Mouse (Mus musculus) heart, adult 11 months (tissue): ENCODE data around the gene Cdk13.

Source experiments
- DNase-seq: peaks from one replicate; pipeline ENCODE4 v3.0.0; 2022

Gene Cdk13

DNA sequence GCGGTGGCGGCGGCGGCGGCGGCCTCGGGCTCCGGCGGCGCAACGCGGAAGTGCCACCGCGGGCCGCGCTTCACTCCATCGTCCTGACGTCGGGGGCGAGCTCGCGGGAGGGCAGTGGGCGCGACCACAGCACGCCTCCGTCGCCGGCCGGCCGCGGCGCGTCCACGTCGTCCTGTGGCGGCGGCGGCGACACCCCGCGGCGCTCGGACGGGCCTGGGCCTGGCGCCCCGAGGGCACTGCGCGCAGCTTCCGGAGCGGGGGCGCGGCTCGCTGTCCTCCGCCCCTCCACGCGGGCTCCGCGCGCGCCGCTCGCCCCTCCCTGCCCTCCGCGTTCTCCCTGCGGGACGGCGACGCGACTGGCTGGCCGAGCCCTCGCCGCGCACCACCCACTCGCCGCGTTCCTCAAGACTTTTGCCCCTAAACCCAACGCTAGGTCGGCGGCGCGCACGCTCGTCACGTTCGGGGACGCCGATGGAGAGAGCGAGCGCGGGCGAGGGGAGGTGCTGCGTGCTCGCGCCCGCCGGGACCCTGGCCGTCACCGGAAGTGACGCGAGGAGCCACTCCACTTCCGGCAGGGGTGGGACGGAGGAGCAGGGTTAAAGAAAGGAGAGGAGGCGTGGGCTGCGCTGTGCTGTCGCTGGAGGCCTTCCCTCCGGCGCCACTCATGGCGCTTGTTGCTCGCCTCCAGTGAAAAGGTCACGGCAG, at the start of gene Cdk13:
TSS of gene Cdk13 (minus strand) at position 189 of the 705 bp plus-strand sequence.
- DNase-seq: peak; percentile 100

DNA sequence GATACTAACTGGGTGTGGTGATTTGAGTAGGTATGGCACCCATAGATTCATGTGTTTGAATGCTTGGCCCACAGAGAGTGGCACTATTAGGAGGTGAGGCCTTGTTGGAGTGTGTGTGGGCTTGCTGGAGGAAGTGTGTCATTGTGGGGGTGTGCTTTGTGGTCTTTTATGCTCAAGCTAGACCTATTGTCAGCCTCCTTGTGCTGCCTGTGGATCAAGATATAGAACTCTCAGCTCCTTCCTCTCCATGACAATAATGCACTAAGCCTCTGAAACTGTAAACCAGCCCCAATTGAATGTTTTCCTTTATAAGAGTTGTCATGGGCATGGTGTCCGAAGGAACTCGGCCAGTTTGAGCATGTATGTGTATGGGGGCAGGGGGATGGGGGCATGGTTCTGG, 38.4 kb upstream of the Cdk13 start:
- DNase-seq: no peak

DNA sequence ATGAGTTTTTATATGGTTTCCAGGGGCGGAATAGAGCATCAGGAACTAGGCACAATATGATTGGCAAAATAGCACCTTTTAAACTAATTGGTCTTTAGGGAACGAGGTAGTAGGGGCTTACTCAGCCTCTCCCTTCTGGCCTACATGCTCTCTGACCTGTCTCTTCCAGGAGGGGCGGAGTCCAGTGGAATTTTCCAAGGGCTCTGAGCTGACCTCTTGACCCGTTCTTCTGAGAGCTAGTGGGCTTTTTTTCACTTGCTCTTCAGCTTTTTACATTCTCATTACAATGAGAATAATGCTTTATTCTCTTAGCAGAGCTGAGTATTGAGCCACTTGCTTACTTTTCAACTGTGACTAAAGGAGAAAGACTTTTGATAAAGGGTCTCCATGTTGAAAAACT, 37.9 kb upstream of the Cdk13 start:
- DNase-seq: no peak

DNA sequence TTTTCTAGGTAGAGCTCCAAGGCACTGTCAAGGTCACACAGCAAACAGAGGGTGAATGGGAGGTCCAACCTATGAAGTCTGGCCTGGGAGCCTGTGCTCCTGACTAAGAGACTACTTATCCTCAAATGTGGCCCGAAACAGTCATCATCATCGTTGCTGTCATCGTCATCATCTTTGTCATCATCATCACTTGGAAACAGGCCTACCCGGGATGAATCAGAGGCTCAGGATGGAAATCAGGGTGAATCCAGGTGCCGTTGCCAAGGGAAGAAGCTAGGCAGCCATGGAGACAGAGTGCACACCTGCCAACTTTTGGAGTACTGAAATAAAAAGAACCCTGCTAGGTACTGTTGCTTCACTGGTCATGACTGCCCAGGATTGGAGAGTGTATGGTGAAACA, 34.2 kb upstream of the Cdk13 start:
- no peak for DNase-seq

DNA sequence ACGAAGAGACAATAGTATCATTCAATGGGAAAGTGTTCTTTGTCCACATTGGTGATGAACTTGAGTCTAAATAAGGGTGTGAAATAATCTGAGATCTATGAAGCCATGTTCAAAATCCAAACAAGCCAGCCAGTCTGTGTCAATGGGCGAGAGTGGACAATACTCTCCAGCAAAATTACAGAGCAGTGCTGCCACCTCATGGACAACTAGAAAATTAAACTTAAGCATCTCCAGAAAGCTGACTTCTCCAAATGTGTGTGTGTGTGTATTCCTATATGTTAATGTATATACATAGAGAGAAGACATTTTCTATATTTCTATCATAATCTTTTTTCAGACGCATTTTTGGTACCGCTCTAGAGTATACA, 33.6 kb upstream of the Cdk13 start:
- no peak for DNase-seq

DNA sequence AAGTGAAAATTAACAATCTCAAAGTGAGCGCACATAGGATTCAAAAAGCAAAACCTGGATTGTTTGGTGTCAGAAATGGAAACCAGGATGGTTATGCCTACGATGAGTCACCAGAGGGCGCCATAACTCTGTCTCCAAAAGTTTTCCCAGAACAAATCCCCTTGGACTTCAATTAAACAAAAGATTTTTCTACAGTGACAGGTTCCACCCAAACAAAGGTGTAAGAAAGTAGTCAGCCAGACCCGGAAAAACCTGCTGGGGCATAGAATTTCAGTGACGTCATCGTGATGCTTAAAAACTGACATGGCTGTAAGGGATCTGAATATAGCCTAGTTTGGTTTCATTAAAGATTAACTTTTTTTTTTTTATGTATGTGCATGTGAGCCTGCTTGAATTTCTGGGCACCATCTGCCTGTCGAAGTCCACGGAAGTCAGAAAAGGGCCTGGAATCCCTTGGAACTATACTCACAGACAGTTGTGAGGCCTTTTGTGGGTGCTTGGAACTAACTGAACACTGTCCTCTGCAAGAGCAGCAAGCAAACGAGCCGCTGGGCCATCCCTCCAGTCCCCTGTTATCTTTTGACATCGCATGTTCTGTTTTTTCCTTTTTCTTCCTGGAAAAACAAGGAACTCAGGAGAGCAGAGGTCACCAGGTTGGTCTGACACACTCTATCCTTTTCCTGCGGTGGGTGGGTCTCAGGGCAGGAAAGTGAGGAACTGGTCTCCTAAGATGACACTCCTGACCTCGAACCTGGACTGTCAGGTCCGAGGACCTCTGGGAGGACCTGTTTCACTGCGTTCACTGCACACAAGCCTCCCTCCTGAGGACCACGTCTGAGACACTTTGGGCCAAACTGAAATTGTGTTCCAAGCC, 33.0 kb upstream of the Cdk13 start:
- peak; percentile 75 for DNase-seq

DNA sequence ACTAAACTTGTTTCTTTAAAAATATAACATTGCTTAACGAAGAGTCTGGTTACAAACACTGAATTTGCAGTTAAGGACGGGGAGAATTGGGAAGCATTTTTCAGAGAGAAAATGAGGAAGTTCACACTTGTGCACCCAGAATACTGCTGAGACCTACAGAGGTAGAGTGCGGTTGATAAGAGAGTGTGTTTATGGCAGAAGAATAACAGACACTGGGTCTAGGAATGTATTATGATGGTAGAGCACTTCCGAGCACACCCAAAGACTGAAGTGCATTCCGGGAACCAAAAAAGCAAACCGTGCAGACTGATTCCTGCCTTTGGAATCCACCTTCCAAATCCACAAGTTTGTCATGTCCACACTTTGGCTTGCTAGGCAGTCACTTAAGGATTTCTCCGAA, 31.9 kb upstream of the Cdk13 start:
- no peak for DNase-seq

DNA sequence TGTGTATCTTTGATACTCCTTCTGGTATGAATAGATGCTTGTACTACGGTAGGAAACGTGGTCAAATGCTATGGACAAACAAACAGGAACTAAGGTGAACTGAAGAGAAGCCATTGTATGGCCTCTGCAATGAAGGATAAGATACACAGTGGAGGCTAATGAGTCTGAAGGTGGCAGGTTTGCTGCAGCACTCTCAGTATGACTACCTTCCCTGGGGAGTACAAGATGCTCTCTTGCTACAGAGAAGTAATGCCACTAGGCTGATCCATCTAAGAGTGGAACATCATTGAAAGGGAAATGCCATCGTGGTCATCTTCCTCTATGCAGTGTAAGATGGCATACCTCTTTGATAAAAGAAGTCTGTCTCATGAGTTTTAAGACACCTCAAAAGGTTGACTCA, 28.0 kb upstream of the Cdk13 start:
- DNase-seq: no peak

DNA sequence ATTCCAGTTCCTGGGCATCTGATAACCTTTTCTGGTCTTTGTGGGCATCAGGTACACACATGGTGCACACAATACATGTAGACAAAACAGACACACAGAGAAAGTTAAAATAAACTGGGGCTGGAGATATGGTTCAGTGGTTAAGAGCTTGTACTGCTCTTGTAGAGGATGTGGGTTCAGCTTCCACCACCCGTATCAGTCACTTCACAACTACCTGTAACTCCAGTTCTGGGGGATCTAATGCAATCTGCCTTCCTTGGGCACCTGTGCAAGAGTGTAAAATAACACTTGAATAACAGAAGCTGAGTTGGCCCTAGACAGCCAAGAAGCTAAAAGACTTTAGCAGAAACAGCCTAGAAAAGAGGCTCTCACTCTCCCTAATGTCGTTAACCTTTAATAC, 12.3 kb upstream of the Cdk13 start:
- DNase-seq: peak; percentile 70

DNA sequence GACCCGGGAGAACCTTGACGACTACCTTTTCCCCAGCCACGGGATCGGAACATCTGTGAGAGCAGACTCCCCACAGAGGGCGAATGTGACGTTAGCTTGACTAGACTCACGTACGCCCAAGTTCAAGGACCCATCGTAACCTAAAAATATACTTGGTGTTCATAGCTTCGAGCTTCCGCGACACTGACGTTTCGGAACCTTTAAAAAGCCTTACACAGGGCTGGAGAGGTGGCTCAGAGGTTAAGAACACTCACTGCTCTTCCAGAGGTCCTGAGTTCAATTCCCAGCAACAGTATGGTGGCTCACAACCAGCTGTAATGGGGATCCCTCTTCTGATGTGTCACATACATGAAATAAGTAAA, 698 bp upstream of the Cdk13 start:
- no peak for DNase-seq

DNA sequence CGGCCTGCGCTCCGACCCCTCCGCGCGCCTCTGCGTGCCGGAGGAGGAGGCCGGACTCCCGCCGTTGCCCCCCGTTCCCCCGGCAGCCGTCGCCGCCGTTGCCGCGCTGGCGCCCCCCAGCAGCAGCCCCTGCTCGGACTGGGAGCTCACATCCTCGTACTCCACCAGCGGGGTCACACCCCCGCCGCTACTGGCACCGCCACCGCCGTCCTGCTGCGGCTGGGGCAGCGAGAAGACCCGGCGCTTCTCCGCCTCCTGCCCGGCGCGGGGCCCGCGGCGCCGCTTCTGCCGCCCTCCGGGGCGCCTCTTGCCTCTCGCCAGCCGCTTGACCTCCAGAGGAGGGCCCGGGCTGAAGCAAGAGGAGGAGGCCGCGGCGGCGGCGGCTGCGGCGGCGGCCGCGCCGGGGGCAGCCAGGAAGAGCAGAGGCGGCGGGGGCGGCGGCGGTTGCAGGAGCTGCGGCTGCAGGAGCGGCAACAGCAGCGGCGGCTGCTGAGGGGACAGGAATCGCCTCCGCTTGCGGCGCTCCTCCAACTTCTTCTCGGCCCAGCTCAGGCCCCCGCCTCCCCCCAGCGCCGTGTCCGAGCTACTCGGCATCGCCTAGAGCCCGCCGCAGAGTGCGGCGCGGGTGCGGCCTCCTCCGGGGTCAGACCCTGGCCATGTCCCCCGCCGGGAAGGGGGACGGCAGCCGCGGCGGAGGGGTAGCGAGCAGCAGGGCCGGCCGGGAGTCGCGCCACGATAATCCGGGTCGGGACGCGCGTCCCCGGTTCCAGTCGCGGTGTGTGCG, 647 bp downstream of the Cdk13 start:
- DNase-seq: peak; percentile 97

DNA sequence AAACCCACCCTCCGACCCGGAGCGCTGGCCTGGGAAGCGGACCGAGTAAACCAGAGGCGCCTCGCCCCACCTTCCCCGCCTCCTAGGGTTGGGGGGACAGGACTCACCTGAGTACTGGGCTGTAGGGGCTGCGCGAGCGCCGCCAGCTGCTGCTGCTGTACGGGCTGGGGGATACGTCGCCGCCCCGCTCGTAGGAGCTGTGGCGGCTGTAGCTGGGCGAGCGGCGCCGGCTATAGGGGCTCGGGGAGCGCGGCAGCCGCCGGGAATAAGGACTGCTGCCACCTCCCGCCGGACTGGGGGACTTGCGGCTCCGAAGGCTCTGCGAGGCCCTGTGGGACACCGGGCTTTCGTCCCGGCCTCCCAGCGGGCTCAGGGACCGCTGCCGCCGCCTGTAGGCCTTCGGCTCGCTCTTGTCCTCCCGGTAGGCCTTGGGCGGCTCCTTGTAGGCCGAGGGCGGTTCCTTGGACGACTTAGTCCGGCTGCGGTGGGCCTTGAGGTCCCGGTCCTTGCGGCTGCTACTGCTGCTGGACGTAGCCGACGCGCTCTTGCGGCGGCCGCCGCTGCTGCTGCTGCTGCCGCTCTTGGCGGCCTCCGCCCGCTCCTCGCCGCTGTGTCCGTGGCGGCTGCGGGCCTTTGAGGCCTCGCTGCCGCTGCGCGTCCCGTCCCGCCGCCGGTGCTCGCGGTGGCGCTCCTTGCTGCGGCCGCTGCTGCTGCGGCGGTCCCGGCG, 1.4 kb downstream of the Cdk13 start:
- DNase-seq: peak; percentile 97

DNA sequence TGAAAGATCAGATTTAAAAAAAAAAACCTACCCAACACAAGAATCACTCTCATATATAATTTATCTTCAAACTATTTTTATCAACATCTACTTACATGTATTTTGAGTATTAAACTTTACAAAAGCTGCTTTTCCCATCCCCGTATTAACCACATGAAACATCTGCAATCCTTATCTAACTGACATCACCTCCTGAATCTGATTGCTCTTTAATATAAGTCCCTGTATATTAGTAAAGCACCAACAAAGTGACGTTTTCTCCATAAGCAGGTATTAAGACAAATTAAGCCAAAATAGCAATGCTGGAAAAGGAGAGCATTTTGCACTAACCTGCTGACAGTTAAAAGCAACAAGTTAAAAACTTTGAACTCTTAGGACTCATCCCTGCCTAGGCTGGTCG, 2.0 kb downstream of the Cdk13 start:
- no peak for DNase-seq

DNA sequence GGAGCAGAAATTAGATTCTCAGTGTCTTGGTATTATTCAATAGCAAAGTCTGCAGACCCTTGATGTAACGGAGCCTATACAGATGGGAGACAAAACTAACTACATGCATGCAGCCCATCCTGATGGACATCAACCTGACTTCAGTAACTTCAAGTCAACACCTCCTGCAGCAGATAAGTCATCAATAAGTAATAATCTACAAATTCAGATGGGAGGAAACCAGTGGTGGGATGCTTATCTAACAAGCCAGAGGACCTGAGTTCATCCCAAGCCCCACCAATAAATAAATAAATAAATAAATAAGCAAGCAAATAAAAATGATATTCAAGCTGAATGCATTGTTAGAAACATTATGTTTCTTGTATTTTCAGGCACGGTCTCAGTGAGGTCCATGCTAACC, 5.2 kb downstream of the Cdk13 start:
- no peak for DNase-seq

DNA sequence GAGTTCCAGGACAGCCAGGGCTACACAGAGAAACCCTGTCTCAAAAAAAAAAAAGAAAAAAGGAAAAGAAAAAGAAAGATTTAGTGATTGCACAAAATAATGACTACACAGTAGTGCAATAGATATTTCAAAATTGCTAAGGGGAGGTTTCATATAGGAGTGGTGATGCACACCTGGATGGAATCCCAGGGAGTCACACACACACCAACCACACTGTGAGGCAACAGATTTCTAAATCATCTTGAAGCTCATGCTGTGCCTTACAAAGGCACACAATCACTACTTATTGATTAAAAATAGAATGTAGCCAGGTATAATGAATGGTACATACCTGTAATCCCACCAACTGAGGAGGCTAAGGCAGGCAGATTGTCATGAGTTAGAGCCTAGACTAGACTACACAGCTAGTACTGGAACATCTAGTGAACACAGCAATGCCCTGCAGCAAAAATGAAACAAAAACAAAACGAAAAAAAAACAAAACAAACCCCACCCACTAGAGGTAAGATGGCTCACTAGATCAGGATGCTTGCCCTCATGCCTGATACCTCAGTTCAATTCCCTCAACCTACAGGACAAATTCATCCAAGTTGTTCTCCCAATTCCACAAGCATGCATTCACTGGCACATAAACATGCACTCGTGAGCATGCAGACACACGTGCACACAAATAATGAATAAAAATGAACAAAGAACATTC, 9.0 kb downstream of the Cdk13 start:
- no peak for DNase-seq

DNA sequence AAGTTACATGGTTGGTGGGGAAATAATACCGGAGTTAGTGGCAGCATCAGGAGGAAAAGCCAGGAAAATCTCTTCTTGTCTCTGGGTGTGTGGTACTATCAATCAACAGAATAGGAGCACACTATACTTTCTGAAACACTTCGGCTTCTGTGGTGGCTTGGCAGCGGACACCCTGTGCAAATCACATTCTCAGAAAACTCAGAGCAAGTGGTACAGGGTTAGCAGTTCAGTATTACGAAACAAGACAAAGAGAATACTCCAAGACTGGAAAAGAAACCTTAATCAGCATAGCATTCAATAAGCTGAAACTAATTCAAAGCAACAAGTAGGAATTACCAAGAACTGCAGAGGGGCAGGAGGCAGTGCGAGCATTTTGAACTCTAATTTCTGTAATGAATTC, 21.3 kb downstream of the Cdk13 start:
- no peak for DNase-seq

DNA sequence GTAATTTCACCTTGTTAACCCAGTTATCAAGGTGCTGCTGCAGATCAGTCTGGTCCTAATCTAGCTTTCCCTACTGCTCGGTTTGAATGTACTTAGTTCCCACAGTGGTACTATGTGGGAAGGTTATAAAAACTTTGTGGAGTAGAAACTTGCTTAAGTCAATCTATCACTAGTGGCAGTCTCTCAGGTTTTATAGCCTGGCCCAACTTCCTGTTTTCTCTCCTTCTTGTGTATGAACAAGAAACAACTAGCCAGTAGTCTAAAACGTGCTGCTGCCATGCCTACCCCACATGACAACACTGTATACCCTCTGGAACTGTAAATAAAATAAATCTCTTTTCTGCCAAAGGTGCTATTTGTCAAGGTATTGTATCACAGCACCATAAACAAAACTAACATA, 25.0 kb downstream of the Cdk13 start:
- DNase-seq: no peak

DNA sequence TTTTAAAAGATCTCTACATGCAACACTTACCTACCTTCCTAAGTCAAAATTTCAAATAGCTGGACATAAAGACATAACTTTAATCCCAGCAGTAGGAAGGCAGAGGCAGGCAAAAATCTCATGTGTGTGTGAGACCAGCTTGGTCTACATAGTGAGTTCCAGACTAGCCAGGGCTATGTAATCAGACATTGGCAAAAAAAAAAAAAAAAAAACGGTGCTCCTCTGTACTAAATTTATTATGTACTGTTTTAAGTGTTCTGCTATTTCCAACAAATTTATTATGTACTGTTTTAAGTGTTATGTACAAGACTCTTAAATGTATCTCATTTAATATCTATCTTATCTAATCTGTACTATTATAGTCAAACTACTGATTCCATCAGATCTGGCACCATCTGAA, 28.6 kb downstream of the Cdk13 start:
- no peak for DNase-seq

DNA sequence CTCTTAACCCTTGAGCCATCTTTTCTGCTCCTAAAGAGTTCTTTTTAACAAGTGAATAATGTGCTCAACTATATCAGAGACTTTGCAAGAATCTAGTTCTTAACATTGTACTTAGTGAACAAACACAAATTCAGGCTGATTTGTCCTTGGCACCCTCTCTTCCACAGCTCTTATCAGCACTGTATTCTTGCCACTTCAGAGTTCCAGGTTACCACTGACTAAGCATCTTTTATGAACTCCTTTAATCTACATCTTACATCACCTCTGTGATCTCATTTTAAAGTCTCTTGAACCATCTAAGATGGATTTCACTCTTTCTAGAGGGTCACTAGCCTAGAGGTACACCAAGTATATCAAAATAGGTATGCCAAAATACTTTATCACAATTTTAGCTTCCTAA, 29.5 kb downstream of the Cdk13 start:
- DNase-seq: no peak

DNA sequence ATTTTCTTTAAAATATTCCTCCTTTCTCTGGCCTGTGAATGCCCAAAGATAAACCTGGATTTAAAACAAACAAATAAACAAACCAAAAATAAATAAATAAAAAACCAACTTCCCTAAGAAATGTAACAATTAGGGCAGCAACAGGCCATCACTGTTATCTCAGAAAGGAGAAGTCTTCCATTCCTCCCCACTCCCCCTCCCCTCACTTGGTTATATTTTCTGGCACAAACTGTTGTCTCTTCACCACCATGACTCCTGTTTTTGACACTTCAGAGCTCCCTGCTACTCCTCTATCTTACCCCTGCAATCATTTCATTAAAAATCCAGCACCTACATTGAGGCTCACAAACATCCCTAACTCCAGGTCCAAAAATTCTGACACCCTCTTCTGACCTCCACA, 31.8 kb downstream of the Cdk13 start:
- DNase-seq: no peak

DNA sequence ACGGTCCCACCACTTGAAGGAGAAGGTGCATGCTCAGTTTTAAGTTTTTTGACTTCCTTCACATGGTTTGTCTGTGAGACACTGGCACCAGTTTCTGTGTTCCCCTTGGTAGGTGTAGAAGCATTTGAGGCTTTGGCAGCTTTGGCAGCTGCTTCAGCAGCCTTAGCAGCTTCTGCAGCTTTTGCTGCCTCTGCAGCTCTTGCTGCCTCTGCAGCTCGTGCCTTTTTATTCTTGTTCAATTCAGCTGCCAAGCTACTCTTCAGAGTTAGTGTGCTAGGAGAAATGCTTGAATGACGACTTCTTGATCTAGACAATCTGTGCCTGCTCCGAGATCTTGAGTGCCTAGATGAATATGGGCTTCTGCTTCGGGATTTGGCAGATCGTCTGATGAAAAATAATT, 32.3 kb downstream of the Cdk13 start:
- no peak for DNase-seq

DNA sequence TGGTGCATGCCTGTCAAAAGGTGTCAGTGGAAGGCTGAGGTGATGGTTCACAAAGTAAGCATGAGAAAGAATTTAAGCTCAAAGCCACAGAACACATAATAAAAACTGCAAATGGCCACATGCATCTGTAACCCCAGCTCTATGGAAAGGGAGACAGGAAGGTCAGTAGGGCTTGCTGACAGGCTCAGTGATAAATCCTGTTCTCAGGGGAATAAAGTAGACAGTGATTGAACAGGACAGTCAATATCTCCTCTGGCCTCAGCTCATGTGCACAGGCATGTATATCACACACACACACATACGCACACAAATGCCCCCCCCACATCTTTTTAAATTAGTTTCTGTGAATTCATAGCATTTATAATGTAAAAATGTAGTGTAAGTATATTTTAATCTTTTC, 42.5 kb downstream of the Cdk13 start:
- DNase-seq: no peak

DNA sequence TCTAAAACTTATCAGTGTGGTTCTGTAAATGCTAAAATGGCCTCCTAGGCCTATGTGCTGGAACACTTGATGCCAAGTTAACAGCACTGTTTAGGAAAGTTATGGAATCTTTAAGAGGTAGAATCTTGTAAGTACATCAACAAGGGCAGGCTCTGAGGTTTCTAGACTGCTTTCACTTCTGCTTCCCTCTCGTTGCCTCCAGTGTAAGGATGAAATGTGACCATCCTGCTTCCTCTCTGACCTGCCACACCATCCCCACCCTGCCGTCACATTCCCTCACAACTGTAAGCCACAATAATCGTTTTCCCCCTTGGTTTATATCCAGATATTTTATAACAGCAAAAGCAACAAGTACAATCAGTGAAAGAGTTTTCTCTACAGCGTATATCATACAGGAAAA, 49.9 kb downstream of the Cdk13 start:
- peak; percentile 83 for DNase-seq
